Mouse (Mus musculus): Measurements from ENCODE around the gene Acp6.
A peak's percentile ranks its signal among the peaks of the same experiment; 100 is the strongest.

Acp6 gene

DNA sequence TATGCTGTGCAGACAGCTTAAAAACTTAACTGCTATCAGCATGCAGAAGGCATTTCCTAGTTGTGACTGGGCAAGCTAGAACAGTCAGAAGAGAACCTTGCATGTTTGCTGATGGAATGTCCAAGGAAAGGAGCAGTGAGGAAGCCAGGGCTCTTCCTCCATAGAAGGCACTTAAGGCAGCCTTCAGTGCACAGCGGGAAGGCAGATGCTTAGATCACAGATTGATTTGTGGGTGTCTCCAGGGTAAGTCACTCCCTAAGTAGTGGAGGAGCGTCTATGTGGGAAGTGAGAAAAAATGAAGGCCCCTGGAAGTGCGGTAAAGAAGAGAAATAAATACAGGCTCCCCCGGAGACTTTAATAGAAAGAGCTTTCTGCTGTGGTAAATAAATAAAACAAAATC is 40.7 kb downstream of the Acp6 start:
- DNase-seq, result no peak

DNA sequence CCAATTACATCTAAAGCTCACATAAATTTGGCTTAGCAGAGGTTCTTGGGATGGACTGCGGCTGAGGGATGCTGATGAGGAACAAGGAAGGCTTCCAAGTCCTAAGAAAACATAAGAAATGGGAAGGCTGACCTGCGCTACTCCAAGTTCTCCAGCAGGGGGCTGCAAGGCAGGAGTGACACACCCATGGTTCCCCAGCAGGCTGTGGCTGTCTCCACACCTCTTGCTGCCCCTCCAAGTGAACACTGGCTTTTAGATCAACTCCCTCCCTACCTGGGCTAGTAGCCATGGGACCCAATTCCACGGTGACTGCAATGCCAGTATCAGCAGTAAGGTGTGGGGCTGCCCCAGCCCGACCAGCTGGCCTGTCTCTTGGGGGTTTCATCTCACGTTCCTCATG is 43.4 kb downstream of the Acp6 start:
- peak; percentile 79 to 85 for DNase-seq

DNA sequence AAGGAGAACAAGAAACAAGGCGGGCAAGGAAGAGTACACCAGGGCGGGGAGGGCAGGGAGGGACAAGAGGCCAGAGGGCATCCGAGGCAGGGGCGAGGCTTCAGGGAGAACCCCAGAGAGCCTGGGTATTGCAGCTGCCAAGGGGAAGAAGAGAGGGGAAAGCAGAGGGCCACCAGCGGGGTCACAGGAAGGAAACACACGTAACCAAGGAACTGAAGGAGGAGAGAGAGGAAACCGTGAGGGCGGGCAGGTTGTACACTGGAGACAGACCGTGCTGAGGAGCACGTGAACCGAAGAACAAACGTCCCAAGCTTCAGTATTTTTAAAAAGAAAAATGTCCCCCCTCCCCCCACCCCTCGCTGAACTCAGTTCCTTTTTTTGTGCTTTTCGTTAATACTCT is 45.3 kb downstream of the Acp6 start:
- DNase-seq, result no peak

DNA sequence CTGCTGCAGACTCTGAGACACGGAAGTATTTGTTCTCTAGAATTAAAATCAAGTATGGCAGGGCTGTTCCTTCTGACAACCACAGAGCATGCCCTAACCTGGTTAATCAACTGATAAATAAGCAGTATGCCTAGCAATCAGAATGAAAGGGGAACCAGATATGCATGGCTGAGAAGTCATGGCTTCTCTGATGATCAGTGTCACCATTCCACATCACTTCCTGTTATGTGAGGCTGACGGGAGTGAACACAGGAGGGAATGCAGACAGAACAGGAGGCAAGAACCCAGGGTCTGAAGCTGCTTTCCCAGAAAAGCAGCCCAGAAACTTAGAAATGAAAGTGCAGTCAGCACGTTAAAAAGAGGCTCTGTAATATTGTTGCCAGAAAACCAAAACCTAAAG is 47.9 kb downstream of the Acp6 start:
- no peak for DNase-seq

DNA sequence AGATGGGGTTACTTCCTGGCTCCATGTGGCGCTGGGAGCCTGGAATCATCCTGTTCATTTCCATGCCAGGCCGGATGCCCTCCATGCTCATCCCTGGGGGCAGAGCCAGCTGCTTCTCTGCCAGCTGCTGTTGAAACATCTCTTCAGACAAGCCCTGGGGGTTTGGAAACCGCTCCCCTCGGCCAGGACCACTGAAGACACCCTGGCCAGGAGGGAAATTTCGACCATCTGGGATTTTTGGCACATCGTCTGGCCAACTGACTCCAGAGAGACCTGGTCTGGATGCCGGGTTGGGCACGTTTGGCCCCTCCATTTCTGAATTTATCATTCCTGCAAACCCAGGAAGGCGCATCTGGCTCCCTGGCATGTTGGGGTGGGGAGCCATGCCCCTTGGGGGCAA is 50.8 kb downstream of the Acp6 start:
- peak; percentile 75 to 81 for DNase-seq

DNA sequence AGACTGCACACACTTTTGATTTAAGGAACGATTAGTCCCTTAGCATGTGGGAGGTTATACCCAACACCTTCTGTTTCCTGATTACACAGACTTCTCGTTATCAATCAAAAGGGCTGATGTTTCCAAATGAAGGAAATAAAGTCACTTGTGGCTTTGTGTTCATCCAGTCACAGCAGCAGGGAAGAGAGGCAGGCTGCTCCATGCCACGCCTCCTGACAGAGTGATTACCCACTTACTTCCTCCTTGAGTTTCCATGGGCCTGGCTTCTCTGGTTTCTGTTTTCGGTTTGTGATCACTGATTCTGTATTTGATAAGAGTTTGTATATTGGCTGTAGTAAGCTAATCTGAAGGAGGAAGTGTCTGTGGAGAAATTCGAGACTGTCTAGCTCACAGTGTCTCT is 52.6 kb downstream of the Acp6 start:
- DNase-seq, result no peak

DNA sequence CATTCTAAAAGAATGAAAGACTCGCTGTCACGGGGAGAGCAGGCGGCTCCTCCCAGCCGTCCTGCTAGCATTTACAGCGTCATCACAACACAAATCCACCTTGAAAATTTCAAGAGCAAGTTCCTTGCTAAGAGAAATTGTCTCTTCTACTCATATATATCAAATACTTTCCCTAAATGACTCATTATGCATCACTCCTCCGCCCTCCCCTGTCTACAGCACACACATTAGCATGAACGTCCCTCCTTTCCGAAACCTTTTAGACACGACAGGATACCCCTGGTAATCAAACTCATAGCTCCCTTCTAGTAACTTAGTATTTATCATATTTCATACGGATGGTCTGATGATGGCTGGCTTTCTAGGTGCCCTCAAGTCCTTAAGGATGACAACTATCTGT is 55.3 kb downstream of the Acp6 start:
- no peak for DNase-seq

DNA sequence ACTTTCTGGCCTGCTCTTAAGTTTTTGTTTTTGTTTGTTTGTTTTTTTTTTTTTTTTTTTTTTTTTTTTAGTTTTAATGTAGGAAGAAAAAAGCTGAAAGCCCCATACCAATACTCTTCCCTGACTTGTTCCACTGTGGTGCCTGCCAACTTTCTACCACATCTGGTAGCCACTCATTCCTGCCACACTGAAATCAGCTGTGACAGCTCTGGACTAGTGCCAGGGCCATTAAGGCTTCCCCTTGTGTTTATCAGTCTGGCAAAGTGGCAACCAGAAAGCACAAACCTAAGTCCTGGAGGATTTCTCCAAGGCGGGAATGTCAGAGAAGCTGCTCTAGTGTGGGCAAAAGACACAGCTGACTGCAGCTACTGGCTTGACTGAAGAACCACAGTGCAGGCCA is 55.9 kb downstream of the Acp6 start:
- DNase-seq, result peak; percentile 40 to 56

DNA sequence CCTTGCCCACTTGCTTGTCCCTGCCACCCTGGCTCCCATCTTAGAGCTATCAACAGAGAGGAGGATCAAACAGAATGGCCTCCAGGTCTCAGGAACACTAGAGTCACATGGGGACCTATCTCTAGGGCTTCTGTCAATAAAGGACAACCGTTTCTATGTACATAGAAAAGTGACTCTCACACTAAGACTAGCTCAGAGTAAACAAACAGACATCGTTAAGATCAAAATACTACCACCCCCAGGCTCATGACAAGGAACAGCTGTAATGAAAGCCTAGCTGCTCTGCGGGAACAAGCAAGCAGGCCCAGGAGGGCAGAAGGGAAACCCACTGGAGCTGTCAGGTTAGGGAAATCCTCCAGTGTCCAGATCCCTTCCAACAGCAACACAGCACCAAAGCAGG is 56.9 kb downstream of the Acp6 start:
- DNase-seq, result no peak

DNA sequence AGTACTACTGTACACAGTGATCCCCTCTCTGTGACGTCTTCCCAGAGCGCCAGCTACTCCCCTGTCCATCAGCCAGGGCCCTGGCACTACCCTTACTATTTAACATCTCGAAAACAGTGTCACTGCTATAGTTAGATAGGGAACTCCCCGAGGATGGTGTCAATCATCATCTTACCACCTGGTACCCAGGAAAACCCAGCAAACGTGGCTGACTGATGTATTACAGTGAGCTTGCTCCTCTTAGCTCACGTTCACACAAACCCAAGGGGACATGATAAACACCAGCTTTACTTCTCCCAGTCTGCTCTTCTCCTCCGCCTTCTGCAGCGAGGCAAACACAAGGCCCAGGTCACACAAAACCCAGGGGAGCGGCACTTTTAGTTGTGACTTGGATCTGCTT is 64.7 kb downstream of the Acp6 start:
- no peak for DNase-seq

DNA sequence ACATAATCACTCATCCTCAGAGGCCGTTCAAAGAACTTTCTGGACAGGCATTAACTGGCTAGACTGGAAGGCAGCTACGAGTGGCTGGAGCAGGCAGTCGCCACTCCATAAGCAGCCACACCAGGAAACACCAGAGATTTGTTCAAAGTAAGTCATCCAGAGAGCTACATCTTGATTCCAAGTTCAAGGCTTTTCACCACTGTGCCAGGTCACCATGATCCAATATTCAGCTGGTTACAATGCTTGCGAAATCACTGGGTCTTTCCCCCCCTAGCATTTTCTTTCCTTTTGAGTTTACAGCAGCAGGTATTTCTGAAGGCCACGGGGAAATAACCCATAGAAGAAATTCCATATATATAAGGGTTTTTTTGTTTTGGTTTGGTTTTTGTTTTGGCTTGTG is 66.7 kb downstream of the Acp6 start:
- DNase-seq, result no peak

DNA sequence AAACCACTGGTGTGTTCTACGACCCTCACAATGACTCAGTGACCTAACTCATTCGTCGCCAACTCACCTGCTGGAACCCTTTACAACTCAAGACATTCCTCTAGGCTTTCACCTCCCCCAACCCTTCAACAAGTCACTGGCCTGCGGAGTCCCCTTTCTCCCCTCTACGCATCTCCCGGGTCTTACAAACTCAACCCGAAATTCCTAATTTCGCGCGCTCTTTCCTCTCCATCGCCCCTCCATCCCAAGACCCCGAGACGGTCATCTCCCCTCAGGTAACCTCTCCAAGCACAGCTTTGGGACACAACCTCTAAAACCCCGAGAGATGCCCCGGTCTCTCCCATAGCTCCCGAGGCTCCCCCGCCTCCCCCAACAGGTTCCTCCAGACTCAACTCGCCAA is 68.1 kb downstream of the Acp6 start:
- DNase-seq, result no peak

All from cerebellum, postnatal 10 days (tissue).